8 mouse cellular contexts compared by ENCODE assay signal in genomic region chr10:128283604-128284579, GRCm38 (mm10). TPM values are rescaled to one million over a fixed set of nuclear protein-coding genes. Genes with fewer than 3 reads are reported as not detected.
DNase-seq lines count a peak whose midpoint lies in the region; ATAC-seq and TF ChIP-seq lines count a peak whose summit lies in the region.

No protein-coding gene starts in this region.

- no peak overlapping the region for H3K27ac ChIP-seq in forebrain, embryonic 10.5 days
- H3K27ac ChIP-seq in hindbrain, embryonic 14.5 days = no peak overlapping the region
- H3K27ac ChIP-seq in limb, embryonic 14.5 days (replicated peaks; ENCODE audit: low read depth, low read length) = no peak overlapping the region

- no peaks in the 10 kb centered on the region for H3K27me3 ChIP-seq in forebrain, embryonic 10.5 days (ENCODE audit: poor library complexity, severe bottlenecking)
- no peaks in the 10 kb centered on the region for H3K27me3 ChIP-seq in hindbrain, embryonic 14.5 days (ENCODE audit: control insufficient read depth, insufficient read depth, low read length)
- H3K27me3 ChIP-seq in limb, embryonic 14.5 days (ENCODE audit: control insufficient read depth, insufficient read depth, low read length) = no peaks in the 10 kb centered on the region

- H3K4me3 ChIP-seq in forebrain, embryonic 10.5 days = no peak overlapping the region
- H3K4me3 ChIP-seq in hindbrain, embryonic 14.5 days (replicated peaks; ENCODE audit: low read length) = no peak overlapping the region
- no peak overlapping the region for H3K4me3 ChIP-seq in limb, embryonic 14.5 days (replicated peaks; ENCODE audit: low read length)

- no peak for TF ChIP-seq POLR2A in limb, embryonic 14.5 days (IDR thresholded peaks at IDR 0.05; ENCODE audit: borderline replicate concordance, extremely low read depth, insufficient read depth, insufficient read length)

- 67% methylated on average over 31 of the region's 31 CpGs for whole genome bisulfite sequencing in forebrain, embryonic 10.5 days
- 63% methylated on average over 31 of the region's 31 CpGs for WGBS in hindbrain, embryonic 14.5 days
- 67% methylated on average over 31 of the region's 31 CpGs for WGBS in limb, embryonic 14.5 days

- H3K9me3 ChIP-seq in forebrain, embryonic 10.5 days = no peaks in the 10 kb centered on the region
- no peaks in the 10 kb centered on the region for H3K9me3 ChIP-seq in hindbrain, embryonic 14.5 days (ENCODE audit: control insufficient read depth, low read length)
- no peaks in the 10 kb centered on the region for H3K9me3 ChIP-seq in limb, embryonic 14.5 days (ENCODE audit: control insufficient read depth, low read length)

- no peak for ATAC-seq in hindbrain, embryonic 14.5 days (ENCODE audit: low FRiP score)
- no peak for ATAC-seq in limb, embryonic 14.5 days (ENCODE audit: low FRiP score, low read depth)

- H3K36me3 ChIP-seq in forebrain, embryonic 10.5 days (replicated peaks) = peaks cover 70% of the 10 kb centered on the region
- H3K36me3 ChIP-seq in hindbrain, embryonic 14.5 days (replicated peaks; ENCODE audit: control insufficient read depth, insufficient read depth) = peaks cover 88% of the 10 kb centered on the region
- H3K36me3 ChIP-seq in limb, embryonic 14.5 days (ENCODE audit: control insufficient read depth, insufficient read depth, low read length) = peaks cover 71% of the 10 kb centered on the region

- H3K4me2 ChIP-seq in hindbrain, embryonic 14.5 days (replicated peaks) = no peak overlapping the region
- H3K4me2 ChIP-seq in limb, embryonic 14.5 days (replicated peaks; ENCODE audit: low read depth, low read length, severe bottlenecking) = no peak overlapping the region

- peak; percentile 71 for DNase-seq in urinary bladder, postnatal 25 days (ENCODE audit: low spot score)
- no peak for DNase-seq in urinary bladder, adult 2 months (ENCODE audit: low spot score)
- DNase-seq in c-Kit-positive CD71-positive TER-119-negative erythroid progenitor cells, embryonic 14.5 days (ENCODE audit: low read depth) = peak; percentile 70
- peak; percentile 71 for DNase-seq in forebrain, embryonic 10.5 days (ENCODE audit: extremely low spot score, low spot score)
- DNase-seq in hindbrain, embryonic 14.5 days (ENCODE audit: low spot score) = peak; percentile 83
- DNase-seq in limb, embryonic 14.5 days (ENCODE audit: low spot score) = peak; percentile 52
- peak; percentile 44 to 66 for DNase-seq in natural killer cell, adult 2 months (ENCODE audit: low spot score in 2 of 2)
- DNase-seq in testis, postnatal 10 days (ENCODE audit: low spot score) = peak; percentile 86

- no peaks in the 10 kb centered on the region for H3K4me1 ChIP-seq in forebrain, embryonic 10.5 days
- H3K4me1 ChIP-seq in hindbrain, embryonic 14.5 days (replicated peaks; ENCODE audit: control insufficient read depth, insufficient read depth, low read length) = no peaks in the 10 kb centered on the region
- no peaks in the 10 kb centered on the region for H3K4me1 ChIP-seq in limb, embryonic 14.5 days (ENCODE audit: control insufficient read depth, insufficient read depth, low read length)

- H3K9ac ChIP-seq in hindbrain, embryonic 14.5 days = no peak overlapping the region
- no peak overlapping the region for H3K9ac ChIP-seq in limb, embryonic 14.5 days (ENCODE audit: low read depth, low read length, severe bottlenecking)

RNA-seq across cellular contexts. Expression of gene Stat2, which starts 13.5 kb away (rescaled TPM):
- polyA plus RNA-seq in urinary bladder, adult 2 months (2012; rRNA removed) = 33.0 and 39.1 TPM in 2 replicates
- 10.7 and 11.2 TPM in 2 replicates for polyA plus RNA-seq in forebrain, embryonic 10.5 days (2016; fragmentation: Nextera tagmentation; extraction: Ambion mirVana)
- 20.4 and 20.5 TPM in 2 replicates for polyA plus RNA-seq in hindbrain, embryonic 14.5 days (2014; fragmentation: Nextera tagmentation; extraction: Ambion mirVana)
- 20.5 and 22.1 TPM in 2 replicates for polyA plus RNA-seq in limb, embryonic 14.5 days (2012; rRNA removed)
- 12.9 and 13.2 TPM in 2 replicates for polyA plus RNA-seq in limb, embryonic 14.5 days (2014; fragmentation: Nextera tagmentation; extraction: Ambion mirVana)

RNA-seq across cellular contexts. Expression of gene Il23a, which starts 14.7 kb away (rescaled TPM):
- 0.12 TPM in 1 of 2 replicates, not detected in the other for polyA plus RNA-seq in urinary bladder, adult 2 months (2012; rRNA removed)
- not detected in 2 replicates for polyA plus RNA-seq in forebrain, embryonic 10.5 days (2016; fragmentation: Nextera tagmentation; extraction: Ambion mirVana)
- 0.25 and 0.28 TPM in 2 replicates for polyA plus RNA-seq in hindbrain, embryonic 14.5 days (2014; fragmentation: Nextera tagmentation; extraction: Ambion mirVana)
- 0.18 and 0.31 TPM in 2 replicates for polyA plus RNA-seq in limb, embryonic 14.5 days (2012; rRNA removed)
- polyA plus RNA-seq in limb, embryonic 14.5 days (2014; fragmentation: Nextera tagmentation; extraction: Ambion mirVana) = 0.28 TPM in 1 of 2 replicates, not detected in the other

RNA-seq across cellular contexts. Expression of gene Apof, which starts 15.4 kb away (rescaled TPM):
- 0.25 TPM in 2 replicates for polyA plus RNA-seq in urinary bladder, adult 2 months (2012; rRNA removed)
- polyA plus RNA-seq in forebrain, embryonic 10.5 days (2016; fragmentation: Nextera tagmentation; extraction: Ambion mirVana) = not detected in 2 replicates
- not detected in 2 replicates for polyA plus RNA-seq in hindbrain, embryonic 14.5 days (2014; fragmentation: Nextera tagmentation; extraction: Ambion mirVana)
- 0.20 and 0.32 TPM in 2 replicates for polyA plus RNA-seq in limb, embryonic 14.5 days (2012; rRNA removed)
- not detected in 2 replicates for polyA plus RNA-seq in limb, embryonic 14.5 days (2014; fragmentation: Nextera tagmentation; extraction: Ambion mirVana)

RNA-seq across cellular contexts. Expression of gene Pan2, which starts 19.2 kb away (rescaled TPM):
- 27.9 and 31.7 TPM in 2 replicates for polyA plus RNA-seq in urinary bladder, adult 2 months (2012; rRNA removed)
- 42.1 and 45.3 TPM in 2 replicates for polyA plus RNA-seq in forebrain, embryonic 10.5 days (2016; fragmentation: Nextera tagmentation; extraction: Ambion mirVana)
- 17.7 and 19.2 TPM in 2 replicates for polyA plus RNA-seq in hindbrain, embryonic 14.5 days (2014; fragmentation: Nextera tagmentation; extraction: Ambion mirVana)
- 49.7 and 58.0 TPM in 2 replicates for polyA plus RNA-seq in limb, embryonic 14.5 days (2012; rRNA removed)
- polyA plus RNA-seq in limb, embryonic 14.5 days (2014; fragmentation: Nextera tagmentation; extraction: Ambion mirVana) = 26.6 and 31.1 TPM in 2 replicates

RNA-seq across cellular contexts. Expression of gene Apon, which starts 30.0 kb away (rescaled TPM):
- polyA plus RNA-seq in urinary bladder, adult 2 months (2012; rRNA removed) = 0.03 TPM in 1 of 2 replicates, not detected in the other
- polyA plus RNA-seq in forebrain, embryonic 10.5 days (2016; fragmentation: Nextera tagmentation; extraction: Ambion mirVana) = 0.81 and 1.1 TPM in 2 replicates
- polyA plus RNA-seq in hindbrain, embryonic 14.5 days (2014; fragmentation: Nextera tagmentation; extraction: Ambion mirVana) = 0.19 TPM in 1 of 2 replicates, not detected in the other
- 0.58 and 0.72 TPM in 2 replicates for polyA plus RNA-seq in limb, embryonic 14.5 days (2012; rRNA removed)
- polyA plus RNA-seq in limb, embryonic 14.5 days (2014; fragmentation: Nextera tagmentation; extraction: Ambion mirVana) = 0.30 and 0.57 TPM in 2 replicates
